Mouse (Mus musculus) small intestine, adult 2 months (tissue): ENCODE data around the gene Ccdc182. TPM values are rescaled to one million over a fixed set of nuclear protein-coding genes. Genes with fewer than 3 reads are reported as not detected.

Experiments
- H3K27ac ChIP-seq: fragments of 200-500 bp; 2 replicates; pipeline ENCODE4 v1.5.1; 2012; ENCODE audit warnings: low read depth, low read length, control low read depth, inconsistent platforms; ENCODE audit not compliant: insufficient read depth
- H3K27me3 ChIP-seq: fragments of 200-500 bp; 2 replicates; pipeline ENCODE4 v1.6.1; 2012; ENCODE audit warnings: mild to moderate bottlenecking, moderate library complexity, low read length, inconsistent platforms; ENCODE audit not compliant: control insufficient read depth, insufficient read depth
- H3K36me3 ChIP-seq: fragments of 200-500 bp; 2 replicates; pipeline ENCODE4 v1.6.1; 2012; ENCODE audit warnings: mild to moderate bottlenecking, low read length, control low read depth, inconsistent platforms; ENCODE audit not compliant: control insufficient read depth, insufficient read depth
- H3K4me1 ChIP-seq: fragments of 200-500 bp; 2 replicates; pipeline ENCODE4 v1.6.1; 2012; ENCODE audit warnings: low read length, inconsistent platforms, mixed read lengths; ENCODE audit not compliant: control insufficient read depth, insufficient read depth, insufficient read length
- H3K4me3 ChIP-seq: fragments of 200-500 bp; 2 replicates; pipeline ENCODE4 v1.5.1; 2012; ENCODE audit warnings: low read depth, mild to moderate bottlenecking, control low read depth, inconsistent platforms, low read length, moderate library complexity
- CTCF ChIP-seq: fragments of 200-500 bp; IDR thresholded peaks from 2 replicates; pipeline ENCODE4 v1.5.1; 2012; ENCODE audit warnings: low read depth, mild to moderate bottlenecking, control low read depth, inconsistent platforms, low read length, moderate library complexity, mixed read lengths; ENCODE audit not compliant: insufficient replicate concordance, insufficient read length; ENCODE audit errors: extremely low read depth
- POLR2A ChIP-seq: fragments of 200-500 bp; IDR thresholded peaks from 2 replicates; pipeline ENCODE4 v1.6.1; 2012; ENCODE audit warnings: low read depth, mild to moderate bottlenecking, control low read depth, inconsistent platforms, low read length, moderate library complexity
- WGBS: fragments of 180-500 bp; shearing (Covaris S2); methylation state at CpG from one replicate; pipeline ENCODE4 v1.1.7; 2018; 5-methylcytosine and 5-hydroxymethylcytosine counted together
- polyA plus RNA-seq: library from polyadenylated mRNA; depleted of rRNA; stranded (reverse); fragments of >200 nt; gene quantifications from 2 replicates; pipeline ENCODE4 v1.2.3, GENCODE M21; 2012

Gene Ccdc182
- polyA plus RNA-seq, 1 experiment = not detected

GRCm38 (mm10) chr11:88310773-88311172 is 16.9 kb downstream of the Ccdc182 start:
- 86% methylated on average over 6 of the region's 6 CpGs for WGBS
- TF ChIP-seq CTCF (no peak), POLR2A (no peak)

GRCm38 (mm10) chr11:88311606-88312005 is 17.7 kb downstream of the Ccdc182 start:
- H3K4me3 ChIP-seq = no peak overlapping the region
- 85% methylated on average over 7 of the region's 7 CpGs for WGBS
- H3K4me1 ChIP-seq = no peaks in the 10 kb centered on the region
- no peaks in the 10 kb centered on the region for H3K36me3 ChIP-seq
- no peaks in the 10 kb centered on the region for H3K27me3 ChIP-seq
- no peak overlapping the region for H3K27ac ChIP-seq
- no peak for TF ChIP-seq CTCF
- no peak for TF ChIP-seq POLR2A

More at GRCm38 (mm10) chr11:88310773-88311172, 16.9 kb downstream of the Ccdc182 start:
- no peaks in the 10 kb centered on the region for H3K27me3 ChIP-seq
- H3K4me1 ChIP-seq = no peaks in the 10 kb centered on the region
- H3K4me3 ChIP-seq = no peak overlapping the region
- H3K27ac ChIP-seq = no peak overlapping the region
- H3K36me3 ChIP-seq = no peaks in the 10 kb centered on the region

- H3K4me3 ChIP-seq = no peak overlapping the region
- TF ChIP-seq CTCF = no peak
- TF ChIP-seq POLR2A = no peak
- H3K27me3 ChIP-seq = no peaks in the 10 kb centered on the region
- H3K27ac ChIP-seq = no peak overlapping the region
- H3K4me1 ChIP-seq = no peaks in the 10 kb centered on the region
- WGBS = 43% methylated on average over 8 of the region's 8 CpGs
- H3K36me3 ChIP-seq = no peaks in the 10 kb centered on the region
Observed at GRCm38 (mm10) chr11:88313512-88313911, 19.7 kb downstream of the Ccdc182 start.

- Histone ChIP-seq H3K36me3 (no peaks in the 10 kb centered on the region), H3K4me3 (no peak overlapping the region), H3K4me1 (no peaks in the 10 kb centered on the region), H3K27ac (no peak overlapping the region), H3K27me3 (no peaks in the 10 kb centered on the region)
- WGBS = 65% methylated on average over 6 of the region's 6 CpGs
- TF ChIP-seq POLR2A (no peak), CTCF (no peak)
Observed at GRCm38 (mm10) chr11:88314471-88314870, 20.6 kb downstream of the Ccdc182 start.

GRCm38 (mm10) chr11:88315393-88315792 is 21.5 kb downstream of the Ccdc182 start:
- no peaks in the 10 kb centered on the region for H3K27me3 ChIP-seq
- 79% methylated on average over 5 of the region's 5 CpGs for WGBS
- no peak for TF ChIP-seq POLR2A
- TF ChIP-seq CTCF = no peak
- H3K4me1 ChIP-seq = no peaks in the 10 kb centered on the region
- no peak overlapping the region for H3K27ac ChIP-seq
- H3K4me3 ChIP-seq = no peak overlapping the region
- H3K36me3 ChIP-seq = no peaks in the 10 kb centered on the region

GRCm38 (mm10) chr11:88318850-88319249 is 25.0 kb downstream of the Ccdc182 start:
- WGBS = 67% methylated on average over 5 of the region's 5 CpGs
- Histone ChIP-seq H3K27me3 (no peaks in the 10 kb centered on the region), H3K4me1 (no peaks in the 10 kb centered on the region), H3K36me3 (no peaks in the 10 kb centered on the region), H3K4me3 (no peak overlapping the region), H3K27ac (no peak overlapping the region)
- no peak for TF ChIP-seq CTCF
- TF ChIP-seq POLR2A = no peak

GRCm38 (mm10) chr11:88327016-88327415 is 33.2 kb downstream of the Ccdc182 start:
- 38% methylated on average over 4 of the region's 4 CpGs for WGBS
- H3K4me3 ChIP-seq = no peak overlapping the region
- no peaks in the 10 kb centered on the region for H3K27me3 ChIP-seq
- H3K4me1 ChIP-seq = peaks cover 2% of the 10 kb centered on the region; the same call in 1 of the 2 replicates
- H3K36me3 ChIP-seq = no peaks in the 10 kb centered on the region
- H3K27ac ChIP-seq = no peak overlapping the region
- TF ChIP-seq CTCF (no peak), POLR2A (no peak)

- WGBS = 82% methylated on average over 17 of the region's 17 CpGs
- no peaks in the 10 kb centered on the region for H3K27me3 ChIP-seq
Observed at GRCm38 (mm10) chr11:88328813-88329595, 35.1 kb downstream of the Ccdc182 start.

More at GRCm38 (mm10) chr11:88328813-88329595, 35.1 kb downstream of the Ccdc182 start:
- no peak overlapping the region for H3K4me3 ChIP-seq
- H3K4me1 ChIP-seq = peaks cover 2% of the 10 kb centered on the region; the same call in 1 of the 2 replicates
- no peaks in the 10 kb centered on the region for H3K36me3 ChIP-seq
- no peak overlapping the region for H3K27ac ChIP-seq
- no peak for TF ChIP-seq POLR2A
- TF ChIP-seq CTCF = no peak
